Mouse (Mus musculus) forebrain, embryonic 14.5 days (tissue): ENCODE data around the gene Anapc7. TPM values are rescaled to one million over a fixed set of nuclear protein-coding genes. Genes with fewer than 3 reads are reported as not detected.
"Not testable (repeated sequence)": the region's sequence is repeated elsewhere in the genome, so short reads cannot be mapped to it uniquely, and the experiment has no call there.

Experiments
- ATAC-seq: fragments of 200-750 bp; cut with Nextera tagmentation; 2 replicates; pipeline ENCODE4 v1.8.0; 2017; ENCODE audit warnings: mild to moderate bottlenecking, moderate library complexity
- DNase-seq: peaks from one replicate; pipeline ENCODE4 v3.0.0-alpha.2; 2015; ENCODE audit warnings: low spot score
- H3K27ac ChIP-seq: fragments of 300-500 bp; sonication (generic); 2 replicates; pipeline ENCODE4 v1.5.1; 2014; ENCODE audit warnings: low read depth, mild to moderate bottlenecking, control low read depth, low read length, moderate library complexity
- H3K27me3 ChIP-seq: fragments of 300-500 bp; sonication (generic); replicated peaks from 2 replicates; pipeline ENCODE4 v1.6.1; 2014; ENCODE audit warnings: low read length, control low read depth, mixed read lengths; ENCODE audit not compliant: control insufficient read depth, insufficient read depth
- H3K36me3 ChIP-seq: fragments of 300-500 bp; sonication (generic); 2 replicates; pipeline ENCODE4 v1.6.1; 2014; ENCODE audit warnings: low read length, control low read depth; ENCODE audit not compliant: control insufficient read depth, insufficient read depth
- H3K4me1 ChIP-seq: fragments of 300-500 bp; sonication (generic); 2 replicates; pipeline ENCODE4 v1.6.1; 2014; ENCODE audit warnings: antibody characterized with exemption, low read length, control low read depth; ENCODE audit not compliant: control insufficient read depth, insufficient read depth
- H3K4me2 ChIP-seq: fragments of 300-500 bp; sonication (generic); 2 replicates; pipeline ENCODE4 v1.6.1; 2014; ENCODE audit warnings: mild to moderate bottlenecking, control low read depth, low read length
- H3K4me3 ChIP-seq: fragments of 300-500 bp; sonication (generic); 2 replicates; pipeline ENCODE4 v1.5.1; 2014; ENCODE audit warnings: low read depth, low read length, control low read depth
- H3K9ac ChIP-seq: fragments of 300-500 bp; sonication (generic); 2 replicates; pipeline ENCODE4 v1.6.1; 2014; ENCODE audit warnings: mild to moderate bottlenecking, low read length, control low read depth, moderate library complexity
- H3K9me3 ChIP-seq: fragments of 300-500 bp; sonication (generic); replicated peaks from 2 replicates; pipeline ENCODE4 v1.6.1; 2016; ENCODE audit warnings: low read length, control low read depth, mixed read lengths; ENCODE audit not compliant: control insufficient read depth
- WGBS: fragments of 180-500 bp; shearing (Covaris S2); extraction: QIAGEN DNeasy Blood & Tissue Kit; methylation state at CpG from one replicate; pipeline ENCODE4 v1.1.7; 2014; 5-methylcytosine and 5-hydroxymethylcytosine counted together
- polyA plus RNA-seq: library from polyadenylated mRNA; unstranded; fragments of >200 nt; fragmentation: Nextera tagmentation; extraction: Ambion mirVana; gene quantifications from 2 replicates; pipeline ENCODE4 v1.2.1, GENCODE M21; 2014

Gene Anapc7
- polyA plus RNA-seq, 1 experiment from 2014 or later = 37.3 TPM

DNA sequence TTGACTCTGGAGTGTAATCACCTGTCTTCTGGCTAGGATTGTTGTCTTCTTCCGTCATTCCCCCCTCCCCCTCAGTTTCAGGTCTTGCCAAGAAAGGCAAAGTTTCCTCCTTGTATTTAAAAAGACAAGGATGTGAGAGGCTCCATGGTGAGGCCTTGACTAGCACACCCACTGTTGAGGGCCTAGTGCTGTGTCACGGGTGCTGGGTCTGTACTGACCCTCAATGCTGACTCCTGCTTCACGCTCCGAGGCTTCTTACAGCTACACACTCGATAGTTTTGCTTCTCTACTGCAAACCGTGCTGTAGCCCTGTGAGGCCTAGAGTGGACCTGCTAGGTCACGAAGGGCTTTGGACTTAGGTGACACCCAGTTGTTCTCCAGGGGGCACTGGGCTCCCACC is 30.7 kb downstream of the Anapc7 start:
- ATAC-seq = no peak
- Histone ChIP-seq H3K4me2 (no peak overlapping the region), H3K9ac (no peak overlapping the region), H3K27ac (no peak overlapping the region), H3K4me1 (no peaks in the 10 kb centered on the region), H3K4me3 (no peak overlapping the region), H3K9me3 (no peaks in the 10 kb centered on the region), H3K27me3 (no peaks in the 10 kb centered on the region), H3K36me3 (peaks cover 61% of the 10 kb centered on the region)
- DNase-seq = no peak
- WGBS = 86% methylated on average over 7 of the region's 7 CpGs

DNA sequence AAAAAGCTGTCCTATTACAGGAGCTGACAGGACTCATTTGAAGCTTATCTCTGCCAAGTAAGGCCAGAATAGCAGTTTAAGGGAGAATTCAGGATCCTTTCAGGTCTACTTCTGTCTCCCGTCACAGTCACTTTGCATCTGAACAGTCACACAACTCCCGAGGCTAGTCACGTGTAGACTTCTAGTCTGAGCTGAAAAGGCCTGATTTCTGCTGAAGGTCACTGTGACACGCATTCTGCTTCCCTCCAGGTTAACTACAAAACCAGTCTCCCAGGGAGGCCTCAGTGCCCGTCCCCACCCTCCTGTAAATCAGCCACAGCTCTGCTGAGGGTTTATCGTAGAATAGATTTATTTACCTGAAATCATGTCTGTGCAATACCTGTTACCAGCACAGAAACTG is 31.7 kb downstream of the Anapc7 start:
- H3K36me3 ChIP-seq = peaks cover 69% of the 10 kb centered on the region
- H3K4me2 ChIP-seq = no peak overlapping the region
- ATAC-seq (no peak), DNase-seq (no peak)
- no peaks in the 10 kb centered on the region for H3K27me3 ChIP-seq
- no peaks in the 10 kb centered on the region for H3K4me1 ChIP-seq
- H3K9me3 ChIP-seq = no peaks in the 10 kb centered on the region
- H3K27ac ChIP-seq = no peak overlapping the region
- WGBS = 89% methylated on average over 6 of the region's 6 CpGs
- no peak overlapping the region for H3K9ac ChIP-seq
- H3K4me3 ChIP-seq = no peak overlapping the region

DNA sequence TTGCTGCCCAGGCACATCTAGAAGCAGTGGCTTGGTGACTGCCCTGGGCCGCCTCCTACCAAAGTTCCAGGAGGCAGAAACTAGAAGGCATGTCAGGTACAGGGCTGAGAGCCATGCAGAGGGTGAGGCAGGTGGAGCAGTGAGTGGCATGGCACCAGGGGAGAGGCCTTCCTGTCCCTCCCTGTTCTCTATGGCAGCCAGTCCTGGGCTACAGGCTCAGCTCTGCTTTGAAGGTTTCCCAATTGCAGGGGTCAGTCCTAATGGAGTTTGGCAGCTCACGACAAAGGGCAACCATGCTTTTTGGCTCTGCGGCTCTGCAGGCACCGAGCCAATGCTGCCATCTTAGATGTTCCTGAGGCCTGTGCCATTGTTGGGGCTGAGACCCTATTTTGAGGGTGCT is 32.9 kb downstream of the Anapc7 start:
- H3K9me3 ChIP-seq = no peaks in the 10 kb centered on the region
- H3K4me2 ChIP-seq = no peak overlapping the region
- ATAC-seq (no peak), DNase-seq (no peak)
- H3K27me3 ChIP-seq = no peaks in the 10 kb centered on the region
- no peaks in the 10 kb centered on the region for H3K4me1 ChIP-seq
- no peak overlapping the region for H3K9ac ChIP-seq
- peaks cover 82% of the 10 kb centered on the region for H3K36me3 ChIP-seq
- no peak overlapping the region for H3K27ac ChIP-seq
- no peak overlapping the region for H3K4me3 ChIP-seq
- 87% methylated on average over 4 of the region's 4 CpGs for WGBS

DNA sequence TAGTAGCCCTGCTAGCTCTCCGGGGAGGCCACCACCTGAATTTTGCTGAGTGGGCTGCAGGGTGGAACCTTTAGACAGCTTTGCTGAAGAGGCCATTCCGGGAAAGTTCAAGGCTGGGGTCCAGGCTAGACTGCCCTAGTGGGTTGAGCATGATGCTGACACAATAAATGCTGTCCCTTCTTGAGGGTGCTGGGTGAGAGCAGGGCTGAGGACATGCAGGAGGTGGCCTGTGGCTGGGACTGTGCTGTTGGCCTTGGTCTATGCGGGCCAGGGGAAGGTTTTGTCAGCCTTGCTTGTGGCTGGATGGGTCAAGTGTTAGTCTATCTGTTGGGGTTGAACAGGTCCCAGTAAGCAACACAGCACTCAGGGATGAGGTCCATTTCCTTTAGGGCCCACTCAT is 33.4 kb downstream of the Anapc7 start:
- H3K4me2 ChIP-seq = no peak overlapping the region
- WGBS = 95% methylated on average over 3 of the region's 3 CpGs
- no peak for ATAC-seq
- no peaks in the 10 kb centered on the region for H3K9me3 ChIP-seq
- DNase-seq = no peak
- no peak overlapping the region for H3K4me3 ChIP-seq
- no peaks in the 10 kb centered on the region for H3K27me3 ChIP-seq
- H3K4me1 ChIP-seq = no peaks in the 10 kb centered on the region
- peaks cover 86% of the 10 kb centered on the region for H3K36me3 ChIP-seq
- no peak overlapping the region for H3K27ac ChIP-seq
- H3K9ac ChIP-seq = no peak overlapping the region

DNA sequence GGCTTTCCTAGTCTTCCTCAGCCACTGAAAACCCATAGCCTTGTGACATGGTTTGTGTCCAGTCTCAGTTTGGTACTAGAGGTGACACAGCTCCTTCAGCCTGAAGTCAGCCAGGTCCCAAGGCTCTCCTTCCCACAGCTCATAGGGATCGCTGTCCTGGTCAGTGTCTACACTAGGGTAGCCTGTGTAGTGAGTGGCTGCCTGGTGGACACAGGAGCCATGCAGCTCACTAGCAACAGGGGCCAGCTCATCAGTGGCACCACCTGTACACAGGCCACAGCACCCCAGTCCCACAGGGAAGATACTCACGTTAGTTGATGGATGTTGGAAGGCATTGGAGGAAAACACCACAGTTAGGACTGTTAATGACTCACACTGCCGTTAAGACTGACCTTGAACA is 34.1 kb downstream of the Anapc7 start:
- peaks cover 93% of the 10 kb centered on the region for H3K36me3 ChIP-seq
- no peak overlapping the region for H3K4me2 ChIP-seq
- no peak overlapping the region for H3K9ac ChIP-seq
- no peak overlapping the region for H3K27ac ChIP-seq
- H3K9me3 ChIP-seq = no peaks in the 10 kb centered on the region
- no peak for DNase-seq
- H3K4me1 ChIP-seq = no peaks in the 10 kb centered on the region
- no peak overlapping the region for H3K4me3 ChIP-seq
- H3K27me3 ChIP-seq = no peaks in the 10 kb centered on the region
- no peak for ATAC-seq
- 92% methylated on average over 3 of the region's 3 CpGs for whole genome bisulfite sequencing

DNA sequence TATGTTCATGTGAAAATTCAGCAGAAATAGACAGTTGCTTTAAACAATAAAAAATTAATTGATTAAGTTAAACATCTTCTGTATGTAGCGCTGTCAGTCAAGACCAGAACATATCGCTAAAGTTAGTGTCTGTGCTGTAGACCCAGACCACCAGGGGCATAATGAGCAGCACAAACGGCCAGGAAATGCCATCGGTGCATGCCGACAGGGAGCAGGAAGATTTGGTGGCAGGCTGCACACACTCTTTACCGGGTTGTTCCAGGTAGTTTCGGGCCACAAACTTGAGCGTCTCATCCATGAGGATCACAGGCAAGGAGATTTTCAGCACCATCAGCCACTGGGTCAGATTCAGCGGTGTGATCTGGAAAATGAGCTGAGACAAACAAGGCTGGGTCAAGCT is 35.6 kb downstream of the Anapc7 start:
- WGBS = 88% methylated on average over 9 of the region's 9 CpGs
- H3K4me2 ChIP-seq, H3K27ac ChIP-seq, ATAC-seq, H3K9ac ChIP-seq, H3K9me3 ChIP-seq, H3K4me3 ChIP-seq, H3K27me3 ChIP-seq, DNase-seq, H3K4me1 ChIP-seq: not testable (repeated sequence)
- peaks cover 100% of the 10 kb centered on the region for H3K36me3 ChIP-seq

DNA sequence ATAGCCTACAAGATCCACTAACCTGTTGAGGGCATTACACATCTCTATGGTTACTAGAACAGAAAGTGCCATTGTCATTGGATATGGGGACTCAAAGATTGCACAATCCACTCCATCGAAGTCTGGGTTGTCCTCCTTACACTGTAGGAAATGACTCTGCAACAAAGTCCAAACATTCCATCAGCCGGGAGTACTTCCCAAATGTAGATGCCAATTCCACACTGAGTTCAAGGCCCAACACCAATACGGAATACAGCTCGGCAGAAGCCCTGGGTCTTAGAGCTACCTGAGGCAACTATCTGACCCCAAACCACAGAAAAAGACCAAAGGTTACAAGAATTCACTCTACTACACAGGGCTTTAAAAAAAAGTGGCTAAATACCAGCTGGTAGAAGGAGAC is 36.6 kb downstream of the Anapc7 start:
- Histone ChIP-seq H3K36me3 (peaks cover 100% of the 10 kb centered on the region), H3K27me3 (no peaks in the 10 kb centered on the region), H3K9ac (no peak overlapping the region), H3K4me3 (no peak overlapping the region), H3K4me1 (no peaks in the 10 kb centered on the region), H3K27ac (no peak overlapping the region), H3K9me3 (no peaks in the 10 kb centered on the region), H3K4me2 (no peak overlapping the region)
- DNase-seq (no peak), ATAC-seq (no peak)
- 93% methylated on average over 4 of the region's 4 CpGs for WGBS

- H3K4me2 ChIP-seq = no peak overlapping the region
- no peak for DNase-seq
- no peak for ATAC-seq
- H3K36me3 ChIP-seq = peaks cover 100% of the 10 kb centered on the region
- H3K9me3 ChIP-seq = no peaks in the 10 kb centered on the region
- H3K9ac ChIP-seq = no peak overlapping the region
- WGBS = 92% methylated on average over 5 of the region's 5 CpGs
- no peak overlapping the region for H3K27ac ChIP-seq
- no peak overlapping the region for H3K4me3 ChIP-seq
- H3K27me3 ChIP-seq = no peaks in the 10 kb centered on the region
- no peaks in the 10 kb centered on the region for H3K4me1 ChIP-seq
These were observed 37.8 kb downstream of the Anapc7 start for GRCm38 (mm10) chr5:122459335-122459734.

- DNase-seq = no peak
- no peak overlapping the region for H3K4me3 ChIP-seq
- H3K36me3 ChIP-seq = peaks cover 100% of the 10 kb centered on the region
- H3K27me3 ChIP-seq = no peaks in the 10 kb centered on the region
- no peaks in the 10 kb centered on the region for H3K9me3 ChIP-seq
- no peaks in the 10 kb centered on the region for H3K4me1 ChIP-seq
- 90% methylated on average over 11 of the region's 11 CpGs for WGBS
- H3K4me2 ChIP-seq = no peak overlapping the region
- no peak for ATAC-seq
- no peak overlapping the region for H3K27ac ChIP-seq
- no peak overlapping the region for H3K9ac ChIP-seq
These were observed 39.2 kb downstream of the Anapc7 start for GRCm38 (mm10) chr5:122460656-122461055.
